Mouse (Mus musculus) limb, embryonic 10.5 days (tissue): ENCODE measurements around the gene Gas2l3. TPM values are rescaled to one million over a fixed set of nuclear protein-coding genes. Genes with fewer than 3 reads are reported as not detected.

Experiments used
- DNase-seq: peaks from one replicate; pipeline ENCODE4 v3.0.0-alpha.2; 2017; ENCODE audit warnings: low spot score
- H3K27ac ChIP-seq: fragments of 300-500 bp; sonication (generic); 2 replicates; pipeline ENCODE4 v1.5.1; 2016; ENCODE audit warnings: mild to moderate bottlenecking
- H3K27me3 ChIP-seq: fragments of 300-500 bp; sonication (generic); 2 replicates; pipeline ENCODE4 v1.6.1; 2016; ENCODE audit warnings: low read depth, mild to moderate bottlenecking; ENCODE audit not compliant: poor library complexity, severe bottlenecking
- H3K36me3 ChIP-seq: fragments of 300-500 bp; sonication (generic); 2 replicates; pipeline ENCODE4 v1.6.1; 2016; ENCODE audit warnings: mild to moderate bottlenecking, moderate library complexity
- H3K4me1 ChIP-seq: fragments of 300-500 bp; sonication (generic); 2 replicates; pipeline ENCODE4 v1.6.1; 2016
- H3K4me3 ChIP-seq: fragments of 300-500 bp; sonication (generic); 2 replicates; pipeline ENCODE4 v1.5.1; 2016; ENCODE audit warnings: mild to moderate bottlenecking, moderate library complexity
- H3K9me3 ChIP-seq: fragments of 300-500 bp; sonication (generic); replicated peaks from 2 replicates; pipeline ENCODE4 v1.6.1; 2016; ENCODE audit warnings: mild to moderate bottlenecking
- WGBS: fragments of 180-500 bp; shearing (Covaris S2); methylation state at CpG from one replicate; pipeline ENCODE4 v1.1.7; 2016; 5-methylcytosine and 5-hydroxymethylcytosine counted together
- polyA plus RNA-seq: library from polyadenylated mRNA; unstranded; fragments of >200 nt; fragmentation: Nextera tagmentation; extraction: Ambion mirVana; gene quantifications from 2 replicates; pipeline ENCODE4 v1.2.1, GENCODE M21; 2016

Gene Gas2l3
- polyA plus RNA-seq, 1 experiment from 2014 or later, result 13.8 TPM

- DNase-seq, result no peak
- 91% methylated on average over 12 of the region's 12 CpGs for WGBS
- Histone ChIP-seq H3K27me3 (no peaks in the 10 kb centered on the region), H3K27ac (no peak overlapping the region), H3K4me3 (no peak overlapping the region), H3K36me3 (peaks cover 14% of the 10 kb centered on the region), H3K4me1 (peaks cover 6% of the 10 kb centered on the region), H3K9me3 (no peaks in the 10 kb centered on the region)
These were observed 5.8 kb downstream of the Gas2l3 start for GRCm38 (mm10) chr10:89437996-89438395.

- no peak for DNase-seq
- no peaks in the 10 kb centered on the region for H3K9me3 ChIP-seq
- H3K27ac ChIP-seq, result no peak overlapping the region
- H3K36me3 ChIP-seq, result peaks cover 14% of the 10 kb centered on the region
- H3K27me3 ChIP-seq, result no peaks in the 10 kb centered on the region
- no peak overlapping the region for H3K4me3 ChIP-seq
- peaks cover under 1% of the 10 kb centered on the region for H3K4me1 ChIP-seq
- WGBS, result 93% methylated on average over 9 of the region's 9 CpGs
These were observed 6.3 kb downstream of the Gas2l3 start for GRCm38 (mm10) chr10:89437472-89437871.

- DNase-seq, result no peak
- Histone ChIP-seq H3K4me1 (no peaks in the 10 kb centered on the region), H3K4me3 (no peak overlapping the region), H3K27ac (no peak overlapping the region), H3K36me3 (peaks cover 7% of the 10 kb centered on the region), H3K27me3 (no peaks in the 10 kb centered on the region), H3K9me3 (no peaks in the 10 kb centered on the region)
- WGBS, result 86% methylated on average over 9 of the region's 9 CpGs
These were observed 7.8 kb downstream of the Gas2l3 start for GRCm38 (mm10) chr10:89435920-89436319.

GRCm38 (mm10) chr10:89435413-89435812 lies 8.4 kb downstream of the Gas2l3 start:
- no peaks in the 10 kb centered on the region for H3K4me1 ChIP-seq
- DNase-seq, result no peak
- H3K27ac ChIP-seq, result no peak overlapping the region
- H3K4me3 ChIP-seq, result no peak overlapping the region
- peaks cover 7% of the 10 kb centered on the region for H3K36me3 ChIP-seq
- H3K27me3 ChIP-seq, result no peaks in the 10 kb centered on the region
- H3K9me3 ChIP-seq, result no peaks in the 10 kb centered on the region
- WGBS, result 87% methylated on average over 12 of the region's 12 CpGs

GRCm38 (mm10) chr10:89434509-89435210 lies 9.1 kb downstream of the Gas2l3 start:
- WGBS, result 85% methylated on average over 17 of the region's 17 CpGs
- no peak for DNase-seq
- Histone ChIP-seq H3K27ac (no peak overlapping the region), H3K27me3 (no peaks in the 10 kb centered on the region), H3K36me3 (peaks cover 7% of the 10 kb centered on the region), H3K4me1 (no peaks in the 10 kb centered on the region), H3K4me3 (no peak overlapping the region), H3K9me3 (no peaks in the 10 kb centered on the region)

- Histone ChIP-seq H3K4me3 (no peak overlapping the region), H3K4me1 (no peaks in the 10 kb centered on the region), H3K27ac (no peak overlapping the region), H3K27me3 (no peaks in the 10 kb centered on the region), H3K9me3 (no peaks in the 10 kb centered on the region), H3K36me3 (peaks cover 19% of the 10 kb centered on the region)
- 91% methylated on average over 13 of the region's 13 CpGs for WGBS
- no peak for DNase-seq
These were observed 11.0 kb downstream of the Gas2l3 start for GRCm38 (mm10) chr10:89432743-89433142.

- 92% methylated on average over 7 of the region's 7 CpGs for WGBS
- no peaks in the 10 kb centered on the region for H3K4me1 ChIP-seq
- H3K9me3 ChIP-seq, result no peaks in the 10 kb centered on the region
- peaks cover 25% of the 10 kb centered on the region for H3K36me3 ChIP-seq
- H3K27ac ChIP-seq, result no peak overlapping the region
- H3K4me3 ChIP-seq, result no peak overlapping the region
- H3K27me3 ChIP-seq, result no peaks in the 10 kb centered on the region
- no peak for DNase-seq
These were observed 13.0 kb downstream of the Gas2l3 start for GRCm38 (mm10) chr10:89430751-89431150.

- Histone ChIP-seq H3K36me3 (peaks cover 38% of the 10 kb centered on the region), H3K4me1 (no peaks in the 10 kb centered on the region)
- 81% methylated on average over 11 of the region's 11 CpGs for WGBS
These were observed 18.9 kb downstream of the Gas2l3 start for GRCm38 (mm10) chr10:89424800-89425393.

GRCm38 (mm10) chr10:89424217-89424616 lies 19.6 kb downstream of the Gas2l3 start:
- Histone ChIP-seq H3K4me1 (no peaks in the 10 kb centered on the region), H3K9me3 (no peaks in the 10 kb centered on the region), H3K27me3 (no peaks in the 10 kb centered on the region), H3K4me3 (no peak overlapping the region), H3K27ac (no peak overlapping the region), H3K36me3 (peaks cover 38% of the 10 kb centered on the region)
- WGBS, result 91% methylated on average over 9 of the region's 9 CpGs
- no peak for DNase-seq

More at GRCm38 (mm10) chr10:89424800-89425393, 18.9 kb downstream of the Gas2l3 start:
- no peak overlapping the region for H3K27ac ChIP-seq
- H3K27me3 ChIP-seq, result no peaks in the 10 kb centered on the region
- no peaks in the 10 kb centered on the region for H3K9me3 ChIP-seq
- no peak for DNase-seq
- H3K4me3 ChIP-seq, result no peak overlapping the region

- Histone ChIP-seq H3K4me1 (no peaks in the 10 kb centered on the region), H3K9me3 (no peaks in the 10 kb centered on the region), H3K27me3 (no peaks in the 10 kb centered on the region), H3K4me3 (no peak overlapping the region), H3K36me3 (peaks cover 30% of the 10 kb centered on the region), H3K27ac (no peak overlapping the region)
- no peak for DNase-seq
- WGBS, result 91% methylated on average over 9 of the region's 9 CpGs
These were observed 20.5 kb downstream of the Gas2l3 start for GRCm38 (mm10) chr10:89423164-89423778.

GRCm38 (mm10) chr10:89422504-89423158 lies 21.1 kb downstream of the Gas2l3 start:
- Histone ChIP-seq H3K36me3 (peaks cover 31% of the 10 kb centered on the region), H3K4me3 (no peak overlapping the region), H3K27ac (no peak overlapping the region), H3K9me3 (no peaks in the 10 kb centered on the region), H3K4me1 (no peaks in the 10 kb centered on the region), H3K27me3 (no peaks in the 10 kb centered on the region)
- no peak for DNase-seq
- WGBS, result 97% methylated on average over 8 of the region's 8 CpGs

- H3K27me3 ChIP-seq, result no peaks in the 10 kb centered on the region
- WGBS, result 88% methylated on average over 2 of the region's 2 CpGs
- no peak overlapping the region for H3K27ac ChIP-seq
- no peaks in the 10 kb centered on the region for H3K9me3 ChIP-seq
- DNase-seq, result no peak
- H3K4me3 ChIP-seq, result no peak overlapping the region
- no peaks in the 10 kb centered on the region for H3K4me1 ChIP-seq
- peaks cover 46% of the 10 kb centered on the region for H3K36me3 ChIP-seq
These were observed 25.8 kb downstream of the Gas2l3 start for GRCm38 (mm10) chr10:89417966-89418365.

GRCm38 (mm10) chr10:89415478-89415877 lies 28.3 kb downstream of the Gas2l3 start:
- no peaks in the 10 kb centered on the region for H3K4me1 ChIP-seq
- 77% methylated on average over 3 of the region's 3 CpGs for WGBS
- H3K27ac ChIP-seq, result no peak overlapping the region
- H3K4me3 ChIP-seq, result no peak overlapping the region
- no peaks in the 10 kb centered on the region for H3K9me3 ChIP-seq
- no peak for DNase-seq
- peaks cover 51% of the 10 kb centered on the region for H3K36me3 ChIP-seq
- H3K27me3 ChIP-seq, result no peaks in the 10 kb centered on the region
